Mouse (Mus musculus) erythroid progenitor cell, adult 5-6 weeks (primary cell): ENCODE data around the gene Smc3. TPM values are rescaled to one million over a fixed set of nuclear protein-coding genes. Genes with fewer than 3 reads are reported as not detected.
A peak's percentile ranks its signal among the peaks of the same experiment; 100 is the strongest.

Source experiments
- ATAC-seq: replicated peaks from 2 replicates; pipeline ENCODE4 v1.8.0; 2016; ENCODE audit warnings: moderate number of reproducible peaks, mild to moderate bottlenecking, moderate TSS enrichment, inconsistent platforms; ENCODE audit not compliant: poor library complexity, low FRiP score, severe bottlenecking
- total RNA-seq, 2 experiments: library from RNA; stranded (forward) in 1 of 2; stranded (reverse) in 1 of 2; fragments of 150-400 nt in 1 of 2; fragments of 186-747, 209-891 nt in 1 of 2; gene quantifications; 2 replicates each; pipeline versions ENCODE4 v1.2.3 to v1.2.4; 2015 to 2017; ENCODE audit warnings: low replicate concordance in 2 of 2

Smc3 gene
- total RNA-seq (2015; ENCODE audit: low replicate concordance): 119 and 138 TPM in 2 replicates
- total RNA-seq (2017; ENCODE audit: low replicate concordance): 155 and 213 TPM in 2 replicates

- peak; percentile 95 for ATAC-seq
Observed at GRCm38 (mm10) chr19:53599757-53600539, at the start of gene Smc3. Gene Smc3, plus strand, starts transcription at chr19:53600398.

- no peak for ATAC-seq
Observed at GRCm38 (mm10) chr19:53550972-53551371, 49.2 kb upstream of the Smc3 start.

- ATAC-seq: no peak
Observed at GRCm38 (mm10) chr19:53552216-53552786, 47.9 kb upstream of the Smc3 start.

DNA sequence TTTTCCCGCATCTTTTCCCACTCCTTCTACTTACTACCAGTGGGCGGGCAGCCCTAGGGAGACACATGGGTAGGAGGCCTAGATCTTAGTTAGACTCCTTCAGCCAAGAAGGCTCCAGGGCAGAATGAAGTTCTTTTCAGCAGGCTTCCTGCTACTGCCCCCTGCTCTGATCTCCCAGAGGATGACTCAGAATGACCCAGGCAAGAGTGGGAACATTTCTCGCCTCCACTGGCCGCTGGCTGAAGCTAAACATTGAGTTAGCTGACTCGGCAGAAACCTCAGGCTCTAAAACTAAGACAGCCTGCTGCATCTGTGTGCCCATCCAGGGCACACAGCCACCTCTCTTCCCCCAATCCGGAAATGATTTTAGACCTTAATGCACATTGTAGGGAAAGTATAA is 47.4 kb upstream of the Smc3 start:
- no peak for ATAC-seq

DNA sequence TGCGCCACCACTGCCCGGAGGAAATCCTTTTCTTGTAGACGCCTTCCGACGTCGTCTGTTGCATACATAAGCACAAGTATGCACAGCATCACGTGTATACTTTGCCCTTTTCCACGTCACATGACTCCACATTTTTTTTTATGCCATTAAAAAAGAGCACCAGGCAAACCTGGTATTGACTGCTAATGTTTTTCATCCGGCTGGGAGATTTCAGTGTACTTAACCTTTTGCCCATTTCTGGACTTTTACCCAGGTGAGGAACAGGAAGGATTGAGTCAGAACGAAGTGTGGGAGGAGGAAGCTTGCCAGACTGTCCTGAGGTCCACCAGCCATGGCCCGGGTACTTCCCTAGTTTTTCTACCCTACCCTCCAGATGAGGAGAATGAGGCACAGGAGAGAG is 45.8 kb upstream of the Smc3 start:
- ATAC-seq: no peak

DNA sequence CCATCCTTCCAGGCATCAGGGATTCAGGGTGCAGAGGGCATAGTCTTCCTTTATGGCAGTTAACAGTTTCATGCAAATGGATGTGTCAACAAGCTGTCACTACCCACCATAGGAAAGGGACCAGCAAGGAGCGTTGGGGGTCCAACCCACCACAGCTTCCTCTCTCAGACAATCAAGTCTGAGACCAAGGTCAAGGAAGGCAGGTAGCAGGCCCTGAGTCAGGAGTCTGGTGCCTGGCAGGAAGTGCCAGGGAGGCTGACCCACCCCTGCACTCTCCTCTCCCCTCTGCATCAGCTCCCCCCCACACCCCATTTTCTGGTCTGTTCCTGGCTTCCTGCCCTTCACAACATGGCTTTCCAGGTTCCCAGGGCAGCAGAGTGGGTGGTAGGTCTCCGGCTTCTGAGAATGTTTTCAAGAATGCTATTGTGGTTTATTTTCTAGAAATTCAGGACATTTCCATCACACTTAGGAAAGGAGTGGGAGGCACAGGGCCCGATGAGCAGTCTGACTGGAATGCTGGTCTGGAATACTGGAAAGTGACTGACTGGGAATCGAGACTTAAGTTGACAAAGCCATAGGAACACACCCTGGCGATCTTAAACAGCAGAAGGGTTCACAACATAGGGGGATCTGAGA is 45.1 kb upstream of the Smc3 start:
- ATAC-seq: no peak

DNA sequence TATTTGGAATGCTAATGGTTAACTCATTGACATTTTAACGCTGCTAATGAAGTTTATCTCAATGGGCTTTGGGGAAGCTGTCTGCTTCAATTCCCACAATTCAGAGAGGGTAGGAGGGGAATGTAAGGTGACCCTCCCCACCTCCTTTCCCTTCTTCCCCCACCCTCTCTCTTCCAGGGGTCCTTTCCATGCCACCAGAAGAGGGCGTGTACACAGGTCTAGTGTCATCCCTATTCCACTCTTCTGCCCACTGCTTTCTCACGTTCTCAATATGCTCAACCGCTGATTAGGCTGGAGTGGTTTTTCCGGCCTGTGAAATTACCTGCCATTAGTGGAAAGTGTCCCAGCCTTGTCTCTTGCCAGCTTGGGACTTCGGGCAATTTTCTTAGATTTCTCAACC is 43.4 kb upstream of the Smc3 start:
- ATAC-seq: no peak

DNA sequence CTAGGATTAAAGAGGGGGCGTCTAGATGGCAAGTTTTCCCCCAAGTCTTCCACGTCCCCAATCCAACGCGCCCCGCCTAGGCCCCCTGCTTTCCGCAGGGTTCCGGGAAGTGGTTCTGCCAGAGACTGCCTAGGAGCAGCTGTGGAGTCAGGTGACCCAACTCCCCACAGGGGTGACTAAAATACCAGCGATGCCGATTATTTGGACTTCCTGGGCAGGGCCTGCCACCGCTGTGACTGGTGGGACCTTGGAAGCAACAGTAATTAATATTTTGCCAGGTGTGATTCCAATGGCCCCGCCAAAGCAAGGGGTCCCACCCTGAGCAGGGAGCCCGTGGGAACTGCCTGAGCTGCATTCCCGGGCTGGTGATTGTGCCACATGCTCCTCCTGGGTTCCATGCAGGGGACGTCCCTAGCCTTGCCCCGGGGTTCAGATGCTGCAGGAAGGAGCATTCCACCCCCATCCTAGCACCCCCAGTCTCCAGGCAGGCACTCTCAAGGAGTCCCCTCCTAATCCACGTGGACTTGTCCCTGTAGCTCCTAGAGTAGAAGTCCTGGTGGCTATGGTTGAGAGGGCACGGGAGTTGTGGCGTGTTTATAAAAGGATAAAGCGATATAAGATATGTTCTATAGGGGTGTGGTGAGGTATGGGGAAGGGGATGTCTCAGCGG is 42.8 kb upstream of the Smc3 start:
- ATAC-seq: no peak

- ATAC-seq: no peak
Observed at GRCm38 (mm10) chr19:53560436-53560835, 39.8 kb upstream of the Smc3 start.

GRCm38 (mm10) chr19:53564174-53564573 is 36.0 kb upstream of the Smc3 start:
- ATAC-seq: no peak

GRCm38 (mm10) chr19:53565565-53566277 is 34.5 kb upstream of the Smc3 start:
- no peak for ATAC-seq

DNA sequence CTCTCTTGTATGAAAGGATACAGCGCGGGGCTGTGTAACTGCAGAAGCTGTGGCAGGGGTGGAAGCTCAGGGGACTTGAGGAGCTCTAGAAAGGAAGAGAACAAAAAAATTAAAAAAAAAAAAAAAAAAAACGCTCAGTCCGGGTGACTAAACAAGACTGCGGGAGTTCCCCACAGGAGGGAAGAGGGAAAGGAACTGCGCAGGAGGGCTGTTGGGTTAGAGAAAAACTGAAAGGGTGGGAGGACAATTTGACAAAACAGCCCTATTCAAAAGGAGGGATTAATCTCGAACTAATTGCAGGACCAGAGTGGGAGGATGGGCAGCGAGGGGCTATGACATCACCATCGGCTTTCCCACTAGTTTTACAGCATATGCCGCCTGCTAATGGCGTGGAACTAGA is 32.3 kb upstream of the Smc3 start:
- no peak for ATAC-seq

DNA sequence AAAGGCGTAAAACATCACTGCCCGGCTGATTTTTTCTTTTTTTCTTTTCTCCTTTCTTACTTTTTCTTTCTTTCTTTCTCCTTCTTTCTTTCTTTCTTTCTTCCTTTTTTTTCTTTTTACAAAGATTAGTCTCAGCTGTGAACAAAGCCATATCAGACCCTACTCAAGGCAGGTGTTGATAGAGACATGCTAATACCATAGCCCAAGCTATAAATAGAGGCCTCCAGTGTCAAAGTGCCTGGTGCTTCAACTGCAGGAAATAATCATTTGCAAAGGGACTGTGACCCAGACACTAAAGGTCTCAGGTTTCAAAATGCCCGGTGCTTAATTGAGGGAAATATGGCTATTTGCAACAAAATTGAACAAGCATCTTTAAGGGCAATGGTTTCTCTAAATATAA is 31.6 kb upstream of the Smc3 start:
- ATAC-seq: no peak

- no peak for ATAC-seq
Observed at GRCm38 (mm10) chr19:53571056-53571455, 29.1 kb upstream of the Smc3 start.

DNA sequence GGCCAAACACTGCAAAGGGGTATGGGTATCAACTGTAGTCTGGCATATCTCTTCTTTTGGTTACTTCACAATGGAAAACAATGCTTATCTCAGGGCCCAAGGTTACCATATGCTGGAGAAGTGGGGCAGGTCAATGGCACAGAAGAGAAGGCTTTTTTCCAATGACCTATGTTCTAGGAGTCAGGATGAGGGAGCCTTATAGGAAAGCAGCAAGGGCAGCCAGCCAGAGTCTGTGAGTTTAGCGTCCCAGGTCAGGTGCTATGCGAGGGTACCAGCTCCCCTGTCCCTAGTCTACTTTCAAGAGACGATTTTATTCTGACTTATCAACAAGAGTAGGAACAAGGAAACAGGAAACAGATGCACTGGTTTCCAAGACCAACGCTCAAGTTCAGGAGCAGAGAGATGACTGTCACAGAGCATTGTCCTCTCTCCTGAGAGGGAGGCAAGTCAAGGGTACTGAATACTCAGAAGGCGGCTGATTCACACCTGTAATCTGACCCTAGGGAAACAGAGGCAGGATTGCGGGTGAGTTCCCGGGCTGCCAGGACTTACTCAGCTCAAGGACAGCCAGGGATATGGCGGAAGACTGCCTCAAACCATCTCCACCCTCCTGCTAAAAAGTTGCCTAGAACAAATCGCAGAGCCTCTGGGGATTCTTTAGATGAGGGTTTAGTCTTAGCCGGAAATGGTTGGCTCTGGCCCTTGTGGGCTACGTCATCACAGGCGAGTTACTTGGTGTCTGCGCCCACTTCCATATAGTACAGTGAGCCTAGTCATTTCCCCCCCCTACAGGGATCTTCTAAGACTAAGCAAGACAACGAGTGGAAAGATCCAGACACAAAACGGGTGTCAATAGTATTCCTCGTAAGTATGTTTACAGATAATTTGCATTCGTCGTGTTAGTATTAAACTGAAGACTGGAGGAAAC is 28.4 kb upstream of the Smc3 start:
- ATAC-seq: no peak

GRCm38 (mm10) chr19:53572607-53573006 is 27.6 kb upstream of the Smc3 start:
- ATAC-seq: no peak

DNA sequence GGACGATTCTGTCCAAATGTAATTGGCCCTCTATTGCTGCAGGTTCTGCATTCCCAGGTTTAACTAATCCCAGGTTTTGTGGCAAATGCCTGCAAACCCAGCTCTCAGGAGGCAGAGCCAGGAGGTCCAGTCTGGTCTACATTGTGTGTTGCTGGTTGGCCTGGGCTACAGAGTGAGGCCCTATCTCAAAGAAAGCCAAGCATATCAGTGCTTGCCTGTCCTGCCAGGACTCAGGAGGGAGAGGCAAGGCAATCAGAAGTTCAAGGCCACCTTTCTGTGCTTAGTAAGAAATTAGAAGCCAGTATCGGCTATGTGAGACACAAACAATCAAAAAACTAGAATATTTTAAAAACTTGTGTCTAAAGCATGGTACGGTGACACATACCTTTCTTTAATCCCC is 27.0 kb upstream of the Smc3 start:
- ATAC-seq: no peak

DNA sequence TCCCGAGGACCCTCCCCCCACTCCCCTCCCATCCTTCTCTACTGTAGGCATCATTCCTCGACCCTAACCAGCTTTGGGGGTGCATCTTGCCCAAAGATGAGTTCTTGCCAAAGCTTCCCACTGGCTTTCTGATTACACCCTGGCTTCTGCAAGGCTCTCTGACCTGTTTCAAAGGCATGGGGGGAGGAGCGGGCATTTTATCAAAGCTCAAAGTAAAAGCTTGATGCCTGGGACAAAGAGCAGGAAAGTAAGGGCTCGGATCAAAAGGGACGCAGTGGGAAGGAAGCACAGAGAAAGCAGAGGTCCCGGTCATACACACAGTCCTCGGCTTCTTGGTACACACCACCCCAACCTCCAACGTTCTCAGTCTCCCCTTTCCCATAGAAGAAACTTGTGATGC is 26.1 kb upstream of the Smc3 start:
- no peak for ATAC-seq

DNA sequence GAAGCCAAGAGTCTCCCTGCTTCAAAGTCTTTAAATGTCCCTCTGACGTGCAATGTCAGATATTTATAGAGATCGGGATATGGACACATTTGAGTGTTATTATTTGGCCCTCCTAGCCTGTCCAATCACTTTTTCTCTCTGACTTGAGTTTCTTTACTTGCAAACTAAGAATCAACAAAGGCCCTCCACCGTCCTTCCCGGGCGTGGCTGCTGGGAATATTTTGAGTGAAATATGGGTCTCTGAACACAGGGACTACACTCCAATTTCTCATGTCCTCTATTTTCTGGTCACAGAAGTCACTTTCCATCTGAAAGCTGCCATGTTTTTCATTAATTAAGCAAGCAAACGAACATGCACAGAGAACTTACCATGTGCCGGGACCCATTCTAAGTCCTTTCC is 25.7 kb upstream of the Smc3 start:
- ATAC-seq: no peak
